Mouse (Mus musculus) MEL (cell line): ENCODE results near the gene Nfkbid. TPM values are rescaled to one million over a fixed set of nuclear protein-coding genes. Genes with fewer than 3 reads are reported as not detected.
A peak's percentile ranks its signal among the peaks of the same experiment; 100 is the strongest.

Experiments
- DNase-seq: peaks from one replicate; pipeline ENCODE4 v3.0.0; 2011; ENCODE audit warnings: low read depth, low spot score
- H3K27ac ChIP-seq: 2 replicates; pipeline ENCODE4 v1.5.1; 2012; ENCODE audit warnings: low read depth, mild to moderate bottlenecking, control low read depth, low read length, moderate library complexity; ENCODE audit not compliant: control insufficient read depth
- H3K27me3 ChIP-seq, 2 experiments: fragments of 150-350 bp in 1 of 2; sonication (generic) in 1 of 2; 2 replicates each; pipeline ENCODE4 v1.6.1; 2012; ENCODE audit warnings: low read length in 2 of 2, mild to moderate bottlenecking in 2 of 2, improper control_type of control experiment in 1 of 2, moderate library complexity in 1 of 2; ENCODE audit not compliant: insufficient read depth in 2 of 2, control insufficient read depth in 1 of 2
- H3K36me3 ChIP-seq, 2 experiments: 2 replicates each; pipeline ENCODE4 v1.6.1; 2012 to 2014; ENCODE audit warnings: low read length in 2 of 2, improper control_type of control experiment in 1 of 2, inconsistent platforms in 1 of 2, mild to moderate bottlenecking in 1 of 2; ENCODE audit not compliant: insufficient read depth in 2 of 2, control insufficient read depth in 1 of 2
- H3K4me1 ChIP-seq, 2 experiments: fragments of 150-350 bp in 1 of 2; sonication (generic) in 1 of 2; 2 replicates each; pipeline ENCODE4 v1.6.1; 2012; ENCODE audit warnings: low read length in 2 of 2, improper control_type of control experiment in 1 of 2, mild to moderate bottlenecking in 1 of 2; ENCODE audit not compliant: insufficient read depth in 2 of 2, control insufficient read depth in 1 of 2
- H3K4me3 ChIP-seq, 2 experiments: fragments of 150-350 bp in 1 of 2; sonication (generic) in 1 of 2; 2 replicates each; pipeline ENCODE4 v1.5.1; 2012; ENCODE audit warnings: low read depth in 2 of 2, low read length in 2 of 2, mild to moderate bottlenecking in 2 of 2, moderate library complexity in 2 of 2, control low read depth in 1 of 2, improper control_type of control experiment in 1 of 2; ENCODE audit not compliant: control insufficient read depth in 1 of 2, insufficient read depth in 1 of 2
- H3K79me2 ChIP-seq: 2 replicates; pipeline ENCODE4 v1.6.1; 2012; ENCODE audit warnings: mild to moderate bottlenecking, low read length, moderate library complexity; ENCODE audit not compliant: control insufficient read depth, poor library complexity, insufficient read depth
- H3K9ac ChIP-seq: 2 replicates; pipeline ENCODE4 v1.6.1; 2012; ENCODE audit warnings: low read depth, mild to moderate bottlenecking, control low read depth, low read length, moderate library complexity; ENCODE audit not compliant: control insufficient read depth, poor library complexity, severe bottlenecking
- H3K9me3 ChIP-seq: fragments of 150-350 bp; sonication (generic); replicated peaks from 2 replicates; pipeline ENCODE4 v1.6.1; 2012; ENCODE audit warnings: mild to moderate bottlenecking, low read length, improper control_type of control experiment, moderate library complexity; ENCODE audit not compliant: insufficient read depth
- BHLHE40 ChIP-seq: IDR thresholded peaks from 2 replicates; pipeline ENCODE4 v1.6.1; 2012; ENCODE audit warnings: low read depth, mild to moderate bottlenecking, inconsistent platforms, low read length, improper control_type of control experiment, borderline replicate concordance
- CTCF ChIP-seq, 3 experiments: IDR thresholded peaks in 2 of 3; conservative IDR thresholded peaks in 1 of 3; 2 replicates each; pipeline ENCODE4 v1.5.1; 2011 to 2012; ENCODE audit warnings: low read length in 3 of 3, low read depth in 2 of 3, mild to moderate bottlenecking in 2 of 3, improper control_type of control experiment in 1 of 3, inconsistent platforms in 1 of 3, mixed read lengths in 1 of 3, moderate library complexity in 1 of 3; ENCODE audit not compliant: control insufficient read depth in 1 of 3, insufficient read depth in 1 of 3, poor library complexity in 1 of 3, severe bottlenecking in 1 of 3
- ELF1 ChIP-seq: IDR thresholded peaks from 2 replicates; pipeline ENCODE4 v1.6.1; 2014; ENCODE audit warnings: low read depth, mild to moderate bottlenecking, inconsistent platforms, low read length, improper control_type of control experiment, moderate library complexity
- GATA1 ChIP-seq: IDR thresholded peaks from 2 replicates; pipeline ENCODE4 v1.6.1; 2011; ENCODE audit warnings: low read depth, low read length, improper control_type of control experiment
- KAT2A ChIP-seq: conservative IDR thresholded peaks from 2 replicates; pipeline ENCODE4 v1.6.1; 2012; ENCODE audit warnings: low read depth, low read length, improper control_type of control experiment, inconsistent platforms
- MYB ChIP-seq: IDR thresholded peaks from 2 replicates; pipeline ENCODE4 v1.6.1; 2011; ENCODE audit warnings: mild to moderate bottlenecking, low read depth, low read length, improper control_type of control experiment
- POLR2A ChIP-seq, 2 experiments: IDR thresholded peaks; 2 replicates each; pipeline ENCODE4 v1.6.1; 2011 to 2012; ENCODE audit warnings: low read length in 2 of 2, mild to moderate bottlenecking in 2 of 2, control low read depth in 1 of 2, improper control_type of control experiment in 1 of 2, low read depth in 1 of 2, moderate library complexity in 1 of 2; ENCODE audit not compliant: control insufficient read depth in 1 of 2, insufficient read depth in 1 of 2, poor library complexity in 1 of 2
- POLR2AphosphoS5 ChIP-seq: IDR thresholded peaks from 2 replicates; pipeline ENCODE4 v1.6.1; 2012; ENCODE audit warnings: low read depth, borderline replicate concordance, mild to moderate bottlenecking, inconsistent platforms, low read length, moderate library complexity, mixed read lengths
- RAD21 ChIP-seq: IDR thresholded peaks from 2 replicates; pipeline ENCODE4 v1.6.1; 2011; ENCODE audit warnings: mild to moderate bottlenecking, low read depth, low read length, improper control_type of control experiment
- TAL1 ChIP-seq: IDR thresholded peaks from 2 replicates; pipeline ENCODE4 v1.6.1; 2012; ENCODE audit warnings: mild to moderate bottlenecking, inconsistent platforms, low read length, moderate library complexity, mixed read lengths
- UBTF ChIP-seq: IDR thresholded peaks from 2 replicates; pipeline ENCODE4 v1.6.1; 2012; ENCODE audit warnings: low read depth, mild to moderate bottlenecking, inconsistent platforms, low read length, improper control_type of control experiment, moderate library complexity, borderline replicate concordance; ENCODE audit not compliant: insufficient read depth
- USF1 ChIP-seq: IDR thresholded peaks from 2 replicates; pipeline ENCODE4 v1.6.1; 2014; ENCODE audit warnings: low read depth, mild to moderate bottlenecking, inconsistent platforms, low read length, improper control_type of control experiment, moderate library complexity
- USF2 ChIP-seq, 2 experiments: IDR thresholded peaks; 2 replicates each; pipeline ENCODE4 v1.6.1; 2011 to 2012; ENCODE audit warnings: improper control_type of control experiment in 2 of 2, low read length in 2 of 2, borderline replicate concordance in 1 of 2, inconsistent platforms in 1 of 2, low read depth in 1 of 2, mild to moderate bottlenecking in 1 of 2; ENCODE audit not compliant: insufficient read depth in 1 of 2
- ZKSCAN1 ChIP-seq: IDR thresholded peaks from 2 replicates; pipeline ENCODE4 v1.6.1; 2012; ENCODE audit warnings: low read depth, mild to moderate bottlenecking, inconsistent platforms, low read length, improper control_type of control experiment, moderate library complexity
- ZMIZ1 ChIP-seq: IDR thresholded peaks from 2 replicates; pipeline ENCODE4 v1.6.1; 2012; ENCODE audit warnings: low read depth, mild to moderate bottlenecking, inconsistent platforms, low read length, improper control_type of control experiment, moderate library complexity
- ZNF384 ChIP-seq: IDR thresholded peaks from 2 replicates; pipeline ENCODE4 v1.6.1; 2012; ENCODE audit warnings: low read depth, mild to moderate bottlenecking, inconsistent platforms, low read length, improper control_type of control experiment
- polyA plus RNA-seq, 2 experiments: library from polyadenylated mRNA; stranded (reverse) in 1 of 2; unstranded in 1 of 2; fragments of >175 nt in 1 of 2; fragments of >200 nt in 1 of 2; gene quantifications; 2 replicates each; pipeline versions ENCODE4 v1.2.1 to v1.2.4; 2012; ENCODE audit warnings: low replicate concordance in 2 of 2, low read depth in 1 of 2; ENCODE audit not compliant: insufficient read length in 2 of 2, insufficient read depth in 1 of 2, missing spikeins in 1 of 2
- total RNA-seq: library from RNA; depleted of rRNA; stranded (reverse); fragments of 300-350 nt; gene quantifications from 2 replicates; pipeline ENCODE4 v1.2.3, GENCODE M21; 2012

Gene Nfkbid
- total and polyA plus RNA-seq, 3 experiments = 7.0 to 16.7 TPM; not detected in 1

GRCm38 (mm10) chr7:30443696-30444095 is 22.2 kb downstream of the Nfkbid start:
- no peaks in the 10 kb centered on the region; the same call in 1 of the 2 replicates for H3K79me2 ChIP-seq
- no peak overlapping the region for H3K27ac ChIP-seq
- no peak overlapping the region for H3K9ac ChIP-seq
- no peaks in the 10 kb centered on the region; a peak in 1 of 4 replicates for H3K36me3 ChIP-seq
- peaks cover 0 to 8% of the 10 kb centered on the region in 2 experiments; a peak in 1 of 4 replicates for H3K4me1 ChIP-seq
- no peak for TF ChIP-seq ELF1
- no peak for TF ChIP-seq RAD21
- no peak for TF ChIP-seq POLR2AphosphoS5
- TF ChIP-seq POLR2A (IDR thresholded peaks at IDR 0.05; ENCODE audit: control insufficient read depth in 1 of 2, insufficient read depth in 1 of 2, low read depth in 1 of 2, low read length in 2 of 2, poor library complexity in 1 of 2) = no peak
- TF ChIP-seq USF2 (IDR thresholded peaks at IDR 0.05; ENCODE audit: borderline replicate concordance in 1 of 2, insufficient read depth in 1 of 2, low read depth in 1 of 2, low read length in 2 of 2) = no peak
- TF ChIP-seq MYB = no peak
- TF ChIP-seq UBTF = no peak
- no peak for TF ChIP-seq USF1
- no peak for TF ChIP-seq ZKSCAN1
- no peak for TF ChIP-seq CTCF (IDR thresholded peaks at IDR 0.05 in 2 of 3, conservative IDR thresholded peaks at IDR 0.05 in 1 of 3; ENCODE audit: control insufficient read depth in 1 of 3, insufficient read depth in 1 of 3, low read depth in 2 of 3, low read length in 3 of 3, poor library complexity in 1 of 3, severe bottlenecking in 1 of 3)
- no peak for DNase-seq
- H3K27me3 ChIP-seq = no peaks in the 10 kb centered on the region
- H3K4me3 ChIP-seq = no peak overlapping the region
- H3K9me3 ChIP-seq = no peaks in the 10 kb centered on the region

- DNase-seq = peak; percentile 24
- Histone ChIP-seq H3K27me3 (no peaks in the 10 kb centered on the region), H3K79me2 (no peaks in the 10 kb centered on the region; the same call in 1 of the 2 replicates), H3K27ac (no peak overlapping the region), H3K4me1 (peaks cover 0 to 8% of the 10 kb centered on the region in 2 experiments; a peak in 1 of 4 replicates), H3K36me3 (no peaks in the 10 kb centered on the region; a peak in 1 of 4 replicates), H3K4me3 (peak overlapping the region; percentile 62 to 72), H3K9ac (peak overlapping the region; percentile 69), H3K9me3 (no peaks in the 10 kb centered on the region)
- no peak for TF ChIP-seq TAL1
- no peak for TF ChIP-seq BHLHE40
- no peak for TF ChIP-seq GATA1
- TF ChIP-seq ZNF384 = no peak
- no peak for TF ChIP-seq KAT2A
- TF ChIP-seq ELF1 = no peak
- TF ChIP-seq ZMIZ1 = no peak
Measured at GRCm38 (mm10) chr7:30444154-30444970, 22.8 kb downstream of the Nfkbid start.
